Mouse (Mus musculus): ENCODE measurements at regions not wholly inside any gene's neighbourhood (a gene's known extent, or its start where the extent isn't known, plus 50 kb on each side); places are given as distances from the start of the nearest gene placed in this dataset.

GRCm38 (mm10) chr7:73602815-73603551, 61.4 kb upstream of the Chd2 start:
- H3K79me2 ChIP-seq (replicated peaks; ENCODE audit: control insufficient read depth, extremely low read depth, insufficient read depth, poor library complexity, severe bottlenecking) = no peaks in the 10 kb centered on the region
- no peak overlapping the region for H3K4me2 ChIP-seq (ENCODE audit: insufficient read depth, low read depth, poor library complexity, severe bottlenecking)
- H3K27ac ChIP-seq (ENCODE audit: insufficient read depth, low read depth) = no peak overlapping the region
- dilution Hi-C loops (cut with MboI; ENCODE audit: extremely low pct_ligation_motif_present, extremely low pct_unique_long_range_greater_than_20kb, low sequenced_read_pairs) (no loop called here), in situ Hi-C loops (cut with MboI; ENCODE audit: low pct_ligation_motif_present, low pct_unique_long_range_greater_than_20kb, low sequenced_read_pairs) (no loop called here)
- H3K4me3 ChIP-seq (replicated peaks in 1 of 3; ENCODE audit: low read depth in 2 of 3, low read length in 2 of 3, poor library complexity in 1 of 3) = no peak overlapping the region
- no peaks in the 10 kb centered on the region for H3K27me3 ChIP-seq (replicated peaks)
- H3K4me1 ChIP-seq (ENCODE audit: control insufficient read depth in 1 of 2, insufficient read depth in 2 of 2) = peaks cover 10 to 52% of the 10 kb centered on the region in 2 experiments; a peak in 3 of 4 replicates
- no peaks in the 10 kb centered on the region for H3K36me3 ChIP-seq (replicated peaks in 1 of 2; ENCODE audit: control insufficient read depth in 1 of 2, insufficient read depth in 1 of 2, low read length in 1 of 2)
- TF ChIP-seq ELF1 (IDR thresholded peaks at IDR 0.05; ENCODE audit: low read depth, low read length) (no peak), EP300 (IDR thresholded peaks at IDR 0.05; ENCODE audit: low read length) (no peak), ETS1 (conservative IDR thresholded peaks at IDR 0.05; ENCODE audit: low read depth, low read length) (no peak), MAZ (IDR thresholded peaks at IDR 0.05; ENCODE audit: low read depth, low read length) (no peak), MAFK (IDR thresholded peaks at IDR 0.05; ENCODE audit: insufficient replicate concordance, low read length) (no peak), USF2 (conservative IDR thresholded peaks at IDR 0.05; ENCODE audit: low read depth, low read length) (no peak), TBP (conservative IDR thresholded peaks at IDR 0.05; ENCODE audit: low read depth, low read length) (no peak), MEF2A (IDR thresholded peaks at IDR 0.05; ENCODE audit: borderline replicate concordance, low read depth, low read length) (no peak), SIN3A (IDR thresholded peaks at IDR 0.05; ENCODE audit: low read length) (no peak), SMC3 (IDR thresholded peaks at IDR 0.05; ENCODE audit: low read depth, low read length) (no peak), GABPA (IDR thresholded peaks at IDR 0.05; ENCODE audit: insufficient replicate concordance, low read depth, low read length) (no peak), CHD1 (IDR thresholded peaks at IDR 0.05; ENCODE audit: low read depth, low read length) (no peak), PAX5 (IDR thresholded peaks at IDR 0.05; ENCODE audit: low read length) (no peak), MYC (IDR thresholded peaks at IDR 0.05; ENCODE audit: low read depth, low read length) (no peak), JUN (IDR thresholded peaks at IDR 0.05; ENCODE audit: insufficient read depth, low read depth, low read length) (no peak), BHLHE40 (IDR thresholded peaks at IDR 0.05; ENCODE audit: low read depth, low read length) (no peak), MAX (IDR thresholded peaks at IDR 0.05; ENCODE audit: low read length) (no peak), RAD21 (IDR thresholded peaks at IDR 0.05; ENCODE audit: low read depth, low read length) (no peak), UBTF (IDR thresholded peaks at IDR 0.05; ENCODE audit: low read depth, low read length) (no peak), POLR2A (IDR thresholded peaks at IDR 0.05; ENCODE audit: low read depth, low read length) (no peak)
- no peak for DNase-seq (ENCODE audit: extremely low read depth)
- no peaks in the 10 kb centered on the region for H3K9me3 ChIP-seq (replicated peaks; ENCODE audit: low read length)
- no peak overlapping the region for H3K9ac ChIP-seq (ENCODE audit: insufficient read depth, low read depth)

- Histone ChIP-seq H3K27ac (ENCODE audit: insufficient read depth, low read depth) (no peak overlapping the region), H3K4me3 (replicated peaks in 1 of 3; ENCODE audit: low read depth in 2 of 3, low read length in 2 of 3, poor library complexity in 1 of 3) (no peak overlapping the region), H3K79me2 (replicated peaks; ENCODE audit: control insufficient read depth, extremely low read depth, insufficient read depth, poor library complexity, severe bottlenecking) (no peaks in the 10 kb centered on the region), H3K36me3 (replicated peaks in 1 of 2; ENCODE audit: control insufficient read depth in 1 of 2, insufficient read depth in 1 of 2, low read length in 1 of 2) (no peaks in the 10 kb centered on the region), H3K27me3 (replicated peaks) (no peaks in the 10 kb centered on the region), H3K9me3 (replicated peaks; ENCODE audit: low read length) (no peaks in the 10 kb centered on the region), H3K4me1 (ENCODE audit: control insufficient read depth in 1 of 2, insufficient read depth in 2 of 2) (peaks cover 22 to 64% of the 10 kb centered on the region in 2 experiments), H3K9ac (ENCODE audit: insufficient read depth, low read depth) (no peak overlapping the region), H3K4me2 (ENCODE audit: insufficient read depth, low read depth, poor library complexity, severe bottlenecking) (no peak overlapping the region)
- in situ Hi-C loops (cut with MboI; ENCODE audit: low pct_ligation_motif_present, low pct_unique_long_range_greater_than_20kb, low sequenced_read_pairs) (no loop called here), dilution Hi-C loops (cut with MboI; ENCODE audit: extremely low pct_ligation_motif_present, extremely low pct_unique_long_range_greater_than_20kb, low sequenced_read_pairs) (no loop called here)
- no peak for TF ChIP-seq NRF1 (IDR thresholded peaks at IDR 0.05; ENCODE audit: low read depth, low read length)
- TF ChIP-seq USF1 (IDR thresholded peaks at IDR 0.05; ENCODE audit: low read depth, low read length) = no peak
- no peak for TF ChIP-seq GABPA (IDR thresholded peaks at IDR 0.05; ENCODE audit: insufficient replicate concordance, low read depth, low read length)
- TF ChIP-seq CHD1 (IDR thresholded peaks at IDR 0.05; ENCODE audit: low read depth, low read length) = no peak
- TF ChIP-seq POLR2AphosphoS2 (IDR thresholded peaks at IDR 0.05; ENCODE audit: low read depth, low read length) = no peak
- TF ChIP-seq TBP (conservative IDR thresholded peaks at IDR 0.05; ENCODE audit: low read depth, low read length) = no peak
- TF ChIP-seq BHLHE40 (IDR thresholded peaks at IDR 0.05; ENCODE audit: low read depth, low read length) = no peak
- TF ChIP-seq MAFK (IDR thresholded peaks at IDR 0.05; ENCODE audit: insufficient replicate concordance, low read length) = no peak
- no peak for DNase-seq (ENCODE audit: extremely low read depth)
Measured at GRCm38 (mm10) chr7:73601336-73601735, 59.7 kb upstream of the Chd2 start.

All from CH12.LX (cell line).